Mouse (Mus musculus) liver, postnatal 0 days (tissue): ENCODE measurements around the gene Gripap1.
"Not testable (repeated sequence)": the region's sequence is repeated elsewhere in the genome, so short reads cannot be mapped to it uniquely, and the experiment has no call there.

Experiments used
- CTCF ChIP-seq: sonication (generic); IDR thresholded peaks from 2 replicates; pipeline ENCODE4 v1.5.1; 2016; ENCODE audit warnings: antibody characterized with exemption, low read depth
- EP300 ChIP-seq: IDR thresholded peaks from 2 replicates; pipeline ENCODE4 v1.6.1; 2016; ENCODE audit warnings: antibody characterized with exemption, low read depth, mild to moderate bottlenecking

DNA sequence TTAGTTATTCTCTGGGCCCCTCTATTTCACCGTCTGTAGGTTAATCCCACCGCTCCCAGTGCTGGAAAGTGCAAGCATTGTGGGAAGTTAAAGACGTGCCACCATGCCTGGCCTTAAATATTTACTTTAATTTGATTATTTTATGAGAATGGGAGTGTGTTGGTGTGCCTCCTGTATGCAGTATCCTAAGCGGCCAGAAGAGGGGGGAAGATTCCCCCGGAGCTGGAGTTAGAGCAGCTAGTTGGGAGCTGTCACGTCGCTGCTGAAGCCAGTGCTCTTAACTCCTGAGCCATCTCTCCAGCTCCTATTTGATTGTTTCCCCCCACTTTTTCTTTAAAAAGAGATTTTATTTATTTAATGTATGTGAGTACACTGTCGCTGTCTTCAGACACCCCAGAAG, 25.5 kb downstream of the Gripap1 start:
- peak; percentile 70 for TF ChIP-seq CTCF
- not testable (repeated sequence) for TF ChIP-seq EP300
